Mouse (Mus musculus) adrenal gland, postnatal 4 days (tissue): ENCODE measurements around the gene Defa21. TPM values are rescaled to one million over a fixed set of nuclear protein-coding genes. Genes with fewer than 3 reads are reported as not detected.
"Not testable (repeated sequence)": the region's sequence is repeated elsewhere in the genome, so short reads cannot be mapped to it uniquely, and the experiment has no call there.

Experiments
- DNase-seq, 2 experiments: peaks; one replicate each; pipeline ENCODE4 v3.0.0; 2021 to 2022; ENCODE audit warnings: low spot score in 2 of 2, mixed read lengths in 2 of 2
- long read RNA-seq, 2 experiments: library from polyadenylated mRNA; stranded (forward); transcript quantifications; one replicate each; pipeline ENCODE4 v2.0.0; 2021
- total RNA-seq, 2 experiments: library from RNA; stranded (reverse); gene quantifications; 2 replicates each; pipeline ENCODE4 v1.2.3; 2021

Defa21 gene
- not detected for total RNA-seq
- long read RNA-seq, experiment 1 = 0 reads
- long read RNA-seq, experiment 2 = 0 reads

GRCm38 (mm10) chr8:21025245-21025644, at the start of gene Defa21:
Defa21 (plus strand) TSS chr8:21025545.
- not testable (repeated sequence) for DNase-seq

DNA sequence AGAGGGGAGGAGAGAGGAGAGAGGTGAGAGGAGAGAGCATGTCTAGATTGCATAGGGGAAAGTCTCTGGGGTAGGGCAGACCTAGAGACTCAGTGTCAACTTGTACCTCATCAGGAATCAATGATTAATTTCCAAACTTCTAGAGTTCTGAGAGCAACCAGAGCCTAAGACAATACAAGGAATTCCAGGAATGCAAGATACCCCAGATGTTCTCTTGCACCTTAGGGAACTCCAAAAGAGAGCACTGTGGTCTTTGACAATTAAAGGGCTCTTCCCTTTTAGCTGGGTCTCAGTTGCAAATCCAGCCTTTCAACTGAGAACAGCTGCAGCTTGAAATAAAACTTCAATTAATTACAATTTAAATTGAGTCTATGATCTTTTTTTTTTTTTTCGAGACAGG, 45.5 kb upstream of the Defa21 start:
- DNase-seq = no peak

DNA sequence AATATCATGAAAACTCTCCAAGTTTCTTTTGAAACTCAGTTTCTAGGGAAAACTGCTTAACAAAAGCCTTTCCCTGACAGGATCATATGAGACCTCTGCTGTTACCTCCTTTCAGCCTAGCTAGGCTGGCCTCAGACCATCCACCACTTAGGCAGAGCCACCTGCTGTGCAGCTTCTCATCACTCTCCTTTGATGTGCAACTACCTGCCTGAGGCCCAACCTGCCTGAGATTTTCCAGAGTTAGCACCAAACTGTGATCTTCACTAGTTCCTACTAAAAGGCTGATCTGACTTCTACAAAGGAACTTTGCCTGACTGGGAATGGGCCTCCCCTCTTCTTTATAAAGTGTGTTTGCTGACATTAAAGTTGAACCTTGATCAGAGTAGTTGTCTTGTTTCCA, 31.3 kb upstream of the Defa21 start:
- DNase-seq = not testable (repeated sequence)

DNA sequence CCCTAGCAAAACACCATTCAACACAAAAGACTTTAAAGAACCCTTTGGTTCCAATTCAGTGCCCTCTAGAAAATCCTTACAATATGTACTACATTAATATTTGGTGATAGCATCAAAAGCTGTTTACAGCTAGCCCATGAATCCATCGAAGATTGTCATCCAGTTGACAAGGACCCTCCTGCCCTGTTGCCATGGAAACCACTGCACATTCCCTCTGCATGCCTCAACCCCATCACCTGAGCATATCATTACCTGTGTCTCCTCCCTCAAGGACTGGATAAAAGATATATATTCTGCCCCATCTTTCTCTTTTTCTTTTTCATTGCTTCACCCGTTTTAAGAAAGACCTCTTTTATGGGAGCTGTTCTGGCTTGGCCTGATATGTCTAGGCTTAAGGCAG, 28.6 kb upstream of the Defa21 start:
- DNase-seq = no peak

DNA sequence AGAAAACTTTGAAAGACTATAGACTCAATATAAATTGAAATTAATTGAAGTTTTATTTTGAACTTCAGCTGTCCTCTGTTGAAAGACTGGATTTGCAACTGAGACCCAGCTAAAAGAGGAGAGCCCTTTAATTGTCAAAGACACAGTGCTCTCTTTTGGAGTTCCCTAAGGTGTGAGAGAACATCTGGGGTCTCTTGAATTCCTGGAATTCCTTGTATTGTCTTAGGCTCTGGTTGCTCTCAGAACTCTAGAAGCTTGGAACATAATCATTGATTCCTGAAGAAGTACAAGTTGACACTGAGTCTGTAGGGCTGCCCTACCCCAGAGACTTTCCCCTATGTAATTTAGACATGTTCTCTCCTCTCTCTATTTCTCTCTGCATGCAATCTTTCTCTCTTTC, 28.1 kb upstream of the Defa21 start:
- no peak for DNase-seq

DNA sequence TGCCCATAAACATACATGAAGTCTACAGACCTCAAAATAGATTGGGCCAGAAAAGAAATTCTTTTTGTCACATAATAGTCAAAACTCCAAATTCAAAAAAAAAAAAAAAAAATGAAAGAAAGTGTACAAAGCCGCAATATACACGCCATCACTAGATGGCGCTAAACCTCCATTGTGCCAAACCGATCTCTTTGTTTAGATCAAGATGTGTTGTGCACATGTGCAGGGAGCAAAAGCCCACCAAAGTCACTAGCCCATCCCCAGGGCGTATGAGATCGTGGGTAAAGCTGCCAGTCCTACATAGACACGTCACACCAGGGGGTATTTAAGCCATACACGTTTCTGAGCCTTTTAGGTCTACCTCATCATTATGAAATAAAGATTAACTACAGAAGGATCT, 24.2 kb upstream of the Defa21 start:
- DNase-seq = no peak

DNA sequence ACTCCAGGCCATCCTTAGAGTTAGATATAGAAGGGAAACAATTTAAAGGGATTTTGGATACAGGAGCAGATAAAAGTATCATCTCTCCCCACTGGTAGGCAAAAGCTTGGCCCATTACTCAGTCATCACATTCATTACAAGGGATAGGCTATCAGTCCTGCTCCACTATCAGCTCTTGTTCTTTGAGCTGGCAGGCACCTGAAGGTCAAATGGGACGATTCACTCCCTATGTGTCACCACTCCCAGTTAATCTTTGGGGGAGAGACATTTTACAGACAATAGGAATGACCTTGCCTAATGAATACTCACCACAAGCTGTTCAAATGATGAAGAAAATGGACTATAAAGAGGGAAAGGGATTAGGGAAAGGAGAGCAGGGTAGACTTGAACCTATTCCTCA, 18.5 kb upstream of the Defa21 start:
- no peak for DNase-seq

- not testable (repeated sequence) for DNase-seq
Observed at GRCm38 (mm10) chr8:21008578-21008977, 16.8 kb upstream of the Defa21 start.

- DNase-seq = not testable (repeated sequence)
Observed at GRCm38 (mm10) chr8:21010548-21010947, 14.8 kb upstream of the Defa21 start.

DNA sequence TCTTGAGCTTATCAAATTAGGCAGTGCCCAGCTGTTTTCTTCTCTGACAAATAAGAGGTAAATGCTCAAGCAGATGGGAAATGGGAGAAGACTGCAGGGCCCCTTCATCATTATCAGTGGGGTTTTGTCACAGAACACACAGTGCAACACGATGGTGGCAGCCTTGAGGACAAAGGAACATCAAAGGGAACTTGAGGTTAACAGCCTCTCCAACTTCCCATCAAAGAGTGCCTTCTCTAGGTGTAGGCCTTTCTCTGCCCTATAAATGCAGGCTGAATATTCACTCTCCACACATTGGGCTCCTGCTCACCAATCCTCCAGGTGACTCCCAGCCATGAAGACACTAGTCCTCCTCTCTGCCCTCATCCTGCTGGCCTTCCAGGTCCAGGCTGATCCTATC, 29.4 kb downstream of the Defa21 start, which contains the start of gene Defa23:
Gene Defa23 (plus strand): TSS at position 301 of the 400 bp plus-strand sequence.
- not testable (repeated sequence) for DNase-seq

DNA sequence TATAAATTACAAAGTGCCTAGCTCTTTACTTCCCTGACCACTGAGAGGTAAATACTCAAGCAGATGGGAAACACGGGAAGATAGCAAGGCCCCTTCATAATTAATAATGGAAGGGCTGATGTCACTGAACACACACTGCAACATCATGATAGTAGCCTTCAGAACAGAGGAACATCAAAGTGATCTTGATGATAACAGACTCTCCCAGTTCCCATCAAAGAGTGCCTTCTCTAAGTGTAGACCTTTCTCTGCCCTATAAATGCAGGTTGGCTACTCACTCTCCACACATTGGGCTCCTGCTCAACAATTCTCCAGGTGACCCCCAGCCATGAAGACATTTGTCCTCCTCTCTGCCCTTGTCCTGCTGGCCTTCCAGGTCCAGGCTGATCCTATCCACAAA, 39.4 kb downstream of the Defa21 start, which contains the start of gene Defa35:
Gene Defa35 (plus strand): TSS at position 301 of the 400 bp plus-strand sequence.
- DNase-seq = not testable (repeated sequence)

Other genes with a start within 250 kb of the Defa21 start
- not detected for gene Defb33, start 132.9 kb upstream of the Defa21 start, total RNA-seq
- gene Gm15056, start 122.9 kb upstream of the Defa21 start, total RNA-seq = not detected
- gene Gm6040, start 103.5 kb upstream of the Defa21 start, total RNA-seq = not detected
- gene AY761185, start 80.8 kb upstream of the Defa21 start, total RNA-seq = not detected
- not detected for gene Defa23, start 29.5 kb downstream of the Defa21 start, total RNA-seq
- gene Defa35, start 39.5 kb downstream of the Defa21 start, total RNA-seq = not detected
- gene Defa25, start 58.9 kb downstream of the Defa21 start, total RNA-seq = not detected
- not detected for gene Gm14851, start 70.5 kb downstream of the Defa21 start, total RNA-seq
- not detected for gene Defa30, start 109.1 kb downstream of the Defa21 start, total RNA-seq
- gene Defa22, start 136.7 kb downstream of the Defa21 start, total RNA-seq = not detected
- not detected for gene Defa31, start 166.1 kb downstream of the Defa21 start, total RNA-seq
- not detected for gene Gm15293, start 176.0 kb downstream of the Defa21 start, total RNA-seq
- not detected for gene Gm15292, start 224.2 kb downstream of the Defa21 start, total RNA-seq